Mouse (Mus musculus) cerebellum, postnatal 10 days (tissue): ENCODE data around the gene Cchcr1.
A peak's percentile ranks its signal among the peaks of the same experiment; 100 is the strongest.
"Not testable (repeated sequence)": the region's sequence is repeated elsewhere in the genome, so short reads cannot be mapped to it uniquely, and the experiment has no call there.

Experiments used
- DNase-seq, 2 experiments: peaks; one replicate each; pipeline ENCODE4 v3.0.0; 2021; ENCODE audit warnings: mixed read lengths in 2 of 2

Gene Cchcr1

DNA sequence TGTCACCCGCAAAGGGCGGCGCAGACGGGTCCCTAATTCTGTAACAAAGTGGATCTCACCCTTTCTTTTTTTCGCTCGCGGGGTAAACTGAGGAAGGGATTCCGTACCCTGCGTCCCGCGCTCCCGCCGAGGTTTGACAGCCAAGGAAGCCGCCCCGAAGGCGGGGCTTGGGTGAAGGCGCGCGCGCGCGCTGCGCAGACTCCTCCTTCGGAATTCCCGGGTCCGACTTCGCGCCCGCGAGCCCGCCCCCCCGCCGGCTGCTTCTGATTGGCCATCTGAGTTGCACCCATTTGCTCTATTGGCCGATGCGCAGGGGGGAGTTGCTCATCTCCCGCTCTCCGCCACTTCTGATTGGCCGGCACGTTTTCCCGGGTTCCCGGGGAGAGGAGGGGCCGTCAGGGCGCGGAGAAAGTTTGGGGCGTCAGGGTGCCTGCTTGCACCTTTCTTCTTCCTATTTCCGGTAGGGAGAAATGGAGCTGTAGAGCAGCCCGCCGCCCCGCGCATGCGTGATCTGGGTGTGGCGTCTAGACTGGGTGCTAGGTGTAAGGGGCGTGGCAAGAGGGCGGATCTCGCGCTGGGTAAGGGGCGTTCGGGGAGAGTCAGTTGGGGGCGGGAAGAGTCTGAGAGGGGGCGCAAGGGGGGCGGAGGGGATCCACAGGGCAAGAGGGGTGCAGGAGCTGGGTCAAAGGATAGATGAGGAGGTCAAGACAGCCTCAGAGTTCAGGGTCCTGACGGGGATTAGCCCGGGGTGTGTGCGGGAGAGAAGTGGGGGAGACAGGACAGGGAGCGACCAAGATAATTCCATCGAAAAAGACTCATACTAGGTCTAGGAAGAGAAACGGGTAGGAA lies at the start of gene Cchcr1, which contains the start of gene Tcf19:
Cchcr1 (plus strand) TSS at position 449 of the 849 bp plus-strand sequence.
Tcf19 (minus strand) TSS at position 173 of the 849 bp plus-strand sequence.
- DNase-seq: peak; percentile 99

- not testable (repeated sequence) for DNase-seq
Observed at GRCm38 (mm10) chr17:35468936-35469335, 48.0 kb upstream of the Cchcr1 start.

- peak; percentile 13 to 14 for DNase-seq
Observed at GRCm38 (mm10) chr17:35469842-35470751, 46.8 kb upstream of the Cchcr1 start, which contains the start of gene H2-Q10. Gene H2-Q10, plus strand, starts transcription at chr17:35470089.

GRCm38 (mm10) chr17:35484066-35484465 lies 32.8 kb upstream of the Cchcr1 start:
- peak; percentile 76 to 81 for DNase-seq

- peak in 1 of 2 experiments; percentile 15 for DNase-seq
Observed at GRCm38 (mm10) chr17:35485702-35486101, 31.2 kb upstream of the Cchcr1 start.

- DNase-seq: peak; percentile 26 to 38
Observed at GRCm38 (mm10) chr17:35486726-35487125, 30.2 kb upstream of the Cchcr1 start.

DNA sequence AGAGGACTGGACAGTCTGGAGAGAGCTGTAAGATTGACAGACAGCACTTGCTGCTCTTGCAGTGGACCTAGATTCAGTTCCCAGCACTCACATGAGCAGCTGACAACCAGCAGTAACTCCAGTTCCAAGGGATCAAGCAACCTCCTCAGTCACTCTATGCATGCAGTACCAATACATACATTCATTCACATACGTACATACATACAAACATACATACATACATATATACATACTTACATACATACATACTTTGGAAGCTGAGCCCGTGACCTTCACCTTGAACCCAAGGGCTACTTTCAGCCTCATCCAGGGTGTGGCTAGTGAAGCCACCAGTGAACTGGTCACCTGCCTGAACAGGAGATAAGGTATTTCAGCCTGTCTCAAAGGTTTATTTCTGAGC lies 28.9 kb upstream of the Cchcr1 start:
- no peak for DNase-seq

DNA sequence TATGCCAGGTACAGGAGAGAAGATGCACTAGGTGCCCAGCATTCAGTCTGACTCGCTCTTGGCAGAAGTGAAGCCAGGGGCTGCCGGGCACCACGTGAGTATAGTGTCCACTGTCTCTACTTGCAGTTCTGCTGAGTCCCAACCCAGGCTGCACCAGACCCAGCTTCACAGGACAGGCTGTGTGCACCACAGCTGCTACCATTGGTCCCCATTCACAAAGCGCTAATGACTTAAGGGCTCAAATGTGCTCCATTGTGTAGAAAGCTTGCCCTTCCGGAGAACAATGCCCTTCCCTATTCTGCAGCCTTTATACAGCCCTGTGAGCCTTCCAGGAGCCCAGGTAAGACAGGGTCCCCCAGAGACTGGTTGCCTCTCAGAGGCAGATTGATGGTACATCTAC lies 26.6 kb upstream of the Cchcr1 start:
- DNase-seq: no peak

DNA sequence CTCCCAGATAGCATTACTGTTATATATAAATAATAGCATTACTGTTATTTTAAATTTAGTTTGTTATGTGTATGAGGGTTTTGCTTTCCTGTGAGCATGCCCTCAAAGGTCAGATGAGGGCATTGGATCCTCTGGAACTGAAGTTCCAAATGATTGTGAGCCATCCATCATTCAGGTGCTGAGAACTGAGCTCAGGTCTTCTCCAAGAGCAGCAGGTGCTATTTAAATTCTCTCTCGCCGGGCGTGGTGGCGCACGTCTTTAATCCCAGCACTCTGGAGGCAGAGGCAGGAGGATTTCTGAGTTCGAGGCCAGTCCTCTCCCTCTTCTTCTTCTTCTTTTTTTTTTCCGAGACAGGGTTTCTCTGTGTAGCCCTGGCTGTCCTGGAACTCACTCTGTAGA lies 19.8 kb upstream of the Cchcr1 start:
- DNase-seq: no peak

- DNase-seq: no peak
Observed at GRCm38 (mm10) chr17:35502226-35502625, 14.7 kb upstream of the Cchcr1 start.

GRCm38 (mm10) chr17:35502762-35503161 lies 14.1 kb upstream of the Cchcr1 start:
- no peak for DNase-seq

DNA sequence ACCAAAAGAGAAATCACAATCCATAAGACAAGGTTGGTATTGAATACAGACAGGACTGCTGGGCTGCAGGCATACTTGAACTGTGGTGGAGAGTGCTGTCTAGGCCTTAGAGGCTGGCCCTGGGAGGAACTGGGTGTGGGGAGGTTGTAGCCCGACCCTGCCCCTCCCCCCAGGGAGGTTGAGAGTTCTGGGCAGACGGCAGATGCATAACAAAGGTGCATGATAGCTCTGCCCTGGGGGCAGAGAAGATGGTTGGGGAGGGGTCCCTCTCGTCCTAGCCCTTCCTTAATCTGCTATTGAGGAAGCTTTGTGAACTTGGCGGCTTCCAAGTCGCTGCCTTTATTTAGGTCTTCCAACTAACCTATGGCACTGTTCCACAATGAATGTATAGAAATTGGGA lies 13.1 kb upstream of the Cchcr1 start:
- no peak for DNase-seq

DNA sequence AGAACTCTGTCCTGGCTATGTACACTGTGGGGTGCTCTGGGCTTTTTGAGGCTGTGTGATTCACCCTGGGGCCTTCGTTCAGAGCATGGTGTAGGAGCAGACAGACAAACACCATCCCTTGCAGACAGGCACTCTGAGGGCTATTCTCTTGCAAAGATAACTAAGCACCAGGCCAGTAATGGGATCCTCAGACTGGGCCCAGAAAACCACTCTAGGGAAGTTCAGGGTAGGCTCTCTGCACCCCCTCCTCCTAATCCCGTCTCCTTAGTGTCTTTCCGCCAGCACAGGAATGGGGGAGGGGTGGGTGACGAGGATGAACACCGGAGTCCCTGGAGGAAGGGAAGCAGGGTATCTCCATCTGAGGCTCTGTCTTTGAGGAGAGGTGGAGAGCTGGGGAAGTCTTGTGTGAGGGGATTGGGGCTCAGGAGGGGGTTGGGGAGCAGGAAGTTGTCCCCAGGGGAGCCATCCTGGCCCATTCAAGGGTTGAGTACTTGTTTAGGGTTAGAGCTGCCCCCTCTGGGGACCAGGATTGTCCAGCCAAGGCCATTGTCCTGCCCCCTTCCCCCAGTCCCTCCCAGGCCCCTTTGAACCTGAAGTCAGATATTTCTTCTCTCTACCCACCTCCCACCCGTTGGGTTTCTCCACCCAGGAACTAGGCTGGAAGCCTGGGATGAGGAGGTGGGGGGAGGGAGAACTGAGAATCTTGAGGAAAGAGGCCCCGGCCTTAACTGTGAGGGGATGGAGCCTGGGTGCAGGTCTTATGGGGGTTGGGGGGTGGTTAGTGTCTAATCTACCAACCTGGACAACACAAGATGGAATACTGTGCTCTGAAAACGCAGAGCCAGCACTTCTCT lies 12.0 kb upstream of the Cchcr1 start:
- DNase-seq: no peak

DNA sequence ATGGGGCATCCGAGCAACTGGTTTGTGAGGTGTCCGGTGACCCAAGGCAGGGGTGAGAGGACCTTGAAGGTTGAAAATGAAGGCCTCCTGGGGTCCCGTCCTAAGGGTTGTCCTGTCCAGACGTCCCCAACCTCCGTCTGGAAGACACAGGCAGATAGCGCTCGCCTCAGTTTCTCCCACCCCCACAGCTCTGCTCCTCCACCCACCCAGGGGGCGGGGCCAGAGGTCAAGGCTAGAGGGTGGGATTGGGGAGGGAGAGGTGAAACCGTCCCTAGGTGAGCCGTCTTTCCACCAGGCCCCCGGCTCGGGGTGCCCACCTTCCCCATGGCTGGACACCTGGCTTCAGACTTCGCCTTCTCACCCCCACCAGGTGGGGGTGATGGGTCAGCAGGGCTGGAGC lies 11.1 kb upstream of the Cchcr1 start, which contains the start of gene Pou5f1:
Pou5f1 (plus strand) TSS at position 243 of the 400 bp plus-strand sequence.
- DNase-seq: no peak

DNA sequence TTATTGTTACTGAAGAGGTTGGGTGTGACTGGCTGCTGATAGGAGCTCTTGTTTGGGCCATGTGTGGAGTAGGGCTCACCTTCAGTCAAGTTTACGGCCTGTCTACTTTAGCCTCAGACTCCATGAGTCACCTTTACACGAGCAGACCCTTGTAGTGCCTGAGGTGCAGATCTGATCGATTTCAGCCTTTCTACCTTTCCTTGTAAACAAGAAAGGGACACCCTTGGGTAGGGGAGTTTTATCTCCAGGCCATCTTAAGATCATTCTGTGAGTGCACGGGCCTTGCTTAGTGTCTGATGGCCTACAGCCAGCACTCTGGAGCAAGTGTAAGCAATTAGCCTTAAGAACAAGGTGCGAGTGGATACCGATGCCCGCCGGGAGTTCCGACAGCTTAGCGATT lies 10.0 kb upstream of the Cchcr1 start:
- no peak for DNase-seq

GRCm38 (mm10) chr17:35507556-35508260 lies 9.2 kb upstream of the Cchcr1 start:
- DNase-seq: no peak

DNA sequence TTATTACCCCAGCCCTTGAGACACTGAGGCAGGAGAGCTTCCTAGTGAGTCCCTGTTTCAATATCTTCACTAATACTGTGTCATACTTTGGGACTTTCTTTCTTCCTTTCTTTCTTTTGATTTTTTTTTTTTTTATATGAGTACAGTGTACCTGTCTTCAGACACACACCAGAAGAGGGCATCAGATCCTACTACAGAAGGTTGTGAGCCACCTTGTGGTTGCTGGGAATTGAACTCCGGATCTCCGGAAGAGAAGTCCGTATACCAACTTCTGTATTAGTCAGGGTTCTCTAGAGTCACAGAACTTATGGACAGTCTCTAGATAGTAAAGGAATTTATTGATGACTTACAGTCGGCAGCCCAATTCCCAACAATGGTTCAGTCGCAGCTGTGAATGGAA lies 8.6 kb upstream of the Cchcr1 start:
- not testable (repeated sequence) for DNase-seq

GRCm38 (mm10) chr17:35509284-35509683 lies 7.6 kb upstream of the Cchcr1 start:
- DNase-seq: peak; percentile 33 to 53

DNA sequence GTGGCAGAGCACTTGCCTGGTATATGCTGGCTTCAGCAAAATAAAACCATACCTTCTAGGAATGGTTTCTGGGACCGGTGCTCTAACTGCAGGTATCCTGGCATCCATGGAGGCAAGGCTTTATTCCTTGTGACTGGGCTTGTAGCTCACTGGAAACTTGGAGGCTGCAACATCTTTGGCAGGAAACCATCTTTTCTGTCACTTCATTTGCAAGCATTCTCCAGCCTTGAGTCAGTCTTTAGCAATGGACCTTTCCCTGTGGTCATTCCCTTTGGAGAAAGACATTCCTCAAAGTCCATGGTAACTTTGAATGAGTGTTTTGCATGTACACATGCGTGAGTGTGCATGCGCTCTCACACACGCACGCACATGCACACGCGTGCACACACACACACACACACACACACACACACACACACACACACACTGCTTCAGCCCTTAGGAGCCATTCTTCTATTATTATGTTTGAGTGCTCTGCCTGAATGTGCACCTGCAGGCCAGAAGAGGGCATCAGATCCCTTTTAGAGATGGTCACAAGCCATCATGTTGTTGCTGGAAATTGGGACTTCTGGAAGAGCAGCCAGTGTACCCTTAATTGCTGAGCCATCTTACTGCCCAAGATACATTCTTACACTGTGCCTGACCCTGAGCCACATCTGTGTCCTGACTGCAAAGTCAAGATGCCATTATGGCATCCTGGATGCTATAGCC lies 3.8 kb upstream of the Cchcr1 start:
- peak in 1 of 2 experiments; percentile 50 for DNase-seq

DNA sequence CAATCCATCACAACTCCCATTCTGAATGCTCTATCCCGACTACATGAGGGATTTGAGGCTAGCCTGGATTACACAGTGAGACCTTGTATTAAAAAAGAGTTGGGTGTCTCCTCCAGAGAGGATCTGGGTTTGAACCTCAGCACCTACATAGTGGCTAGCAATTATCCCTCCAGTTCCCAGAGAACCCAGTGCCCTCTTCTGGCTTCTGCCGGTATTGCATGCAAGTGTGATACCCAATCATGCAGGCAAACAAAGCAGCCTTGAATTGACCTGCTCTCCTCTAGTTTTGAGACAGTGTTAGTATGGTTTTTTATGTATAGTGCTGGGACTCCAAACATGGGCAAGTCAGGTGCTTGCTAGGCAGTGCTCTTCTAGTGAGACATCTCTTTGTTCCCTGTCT lies 3.0 kb upstream of the Cchcr1 start:
- DNase-seq: peak; percentile 88 to 91

DNA sequence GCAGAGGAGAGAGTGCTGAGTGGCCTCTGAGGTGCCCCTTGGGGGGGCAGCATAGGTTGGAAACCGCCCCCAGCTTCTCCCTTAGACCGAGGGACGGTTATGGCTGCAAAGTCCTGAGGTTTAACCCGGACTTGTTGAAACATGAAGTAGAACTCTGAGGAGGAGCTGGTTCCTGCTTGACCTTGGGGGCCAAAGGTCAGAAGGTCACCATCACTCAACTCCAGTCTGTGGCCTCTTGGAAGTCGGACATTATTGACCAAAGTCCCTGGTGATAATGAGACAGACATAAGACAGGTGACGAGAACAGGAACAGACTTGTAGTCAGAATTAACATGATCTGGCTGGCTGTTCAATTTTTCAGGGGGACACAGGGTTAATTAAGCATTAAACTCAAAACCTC lies 2.1 kb upstream of the Cchcr1 start:
- peak in 1 of 2 experiments; percentile 6 for DNase-seq
